Mouse (Mus musculus) kidney, postnatal 14 days (tissue): ENCODE results near the gene Eef1a2.
"Not testable (repeated sequence)": the region's sequence is repeated elsewhere in the genome, so short reads cannot be mapped to it uniquely, and the experiment has no call there.

Experiments used
- DNase-seq: peaks from one replicate; pipeline ENCODE4 v3.0.0; 2022; ENCODE audit warnings: mixed read lengths

The Eef1a2 gene

GRCm38 (mm10) chr2:181156248-181157121, at the start of gene Eef1a2:
Gene Eef1a2 (minus strand): TSS chr2:181157014.
- no peak for DNase-seq

- DNase-seq: no peak
Observed at GRCm38 (mm10) chr2:181206118-181206517, 49.3 kb upstream of the Eef1a2 start.

DNA sequence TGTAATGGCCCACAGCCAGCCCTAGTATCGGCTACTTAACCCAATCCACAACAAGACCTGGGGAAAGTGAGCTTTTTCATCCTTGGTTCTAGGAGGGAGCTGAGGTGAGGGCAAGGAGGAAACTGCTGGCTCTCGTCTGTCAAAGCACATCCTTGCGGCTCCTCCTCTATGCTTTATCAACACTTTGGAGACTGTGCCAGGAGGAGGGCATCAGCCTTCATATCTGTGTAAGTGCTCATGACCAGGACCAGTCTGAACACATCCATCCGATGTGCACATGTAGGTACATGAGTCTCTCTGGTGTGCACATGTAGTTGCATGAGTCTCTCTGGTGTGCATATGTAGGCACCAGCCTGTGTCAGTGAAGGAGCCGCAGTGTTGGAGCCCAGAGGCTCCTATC, 48.9 kb upstream of the Eef1a2 start:
- no peak for DNase-seq

- no peak for DNase-seq
Observed at GRCm38 (mm10) chr2:181202886-181203285, 46.1 kb upstream of the Eef1a2 start.

DNA sequence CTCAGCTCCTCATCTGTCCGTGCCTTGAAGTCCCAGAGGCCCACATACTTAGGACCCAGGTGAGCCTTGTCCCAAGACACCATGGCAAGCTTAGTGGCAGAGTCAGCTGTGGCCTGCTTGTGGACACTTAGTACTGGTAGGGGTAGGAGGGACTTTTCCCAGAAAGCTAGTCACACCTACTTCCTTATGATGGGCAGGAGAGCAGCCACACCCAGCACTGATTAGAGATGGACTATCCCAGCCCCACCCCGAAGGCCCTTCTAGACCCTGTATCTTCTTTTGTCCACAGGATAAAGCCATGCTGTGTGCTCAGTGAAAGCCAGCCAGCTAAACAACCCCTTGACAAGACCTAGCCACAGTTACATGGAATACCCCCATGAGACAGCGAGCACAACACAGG, 45.6 kb upstream of the Eef1a2 start, which contains the start of gene Ptk6:
Ptk6 (minus strand) TSS at position 368 of the 400 bp plus-strand sequence.
- no peak for DNase-seq

DNA sequence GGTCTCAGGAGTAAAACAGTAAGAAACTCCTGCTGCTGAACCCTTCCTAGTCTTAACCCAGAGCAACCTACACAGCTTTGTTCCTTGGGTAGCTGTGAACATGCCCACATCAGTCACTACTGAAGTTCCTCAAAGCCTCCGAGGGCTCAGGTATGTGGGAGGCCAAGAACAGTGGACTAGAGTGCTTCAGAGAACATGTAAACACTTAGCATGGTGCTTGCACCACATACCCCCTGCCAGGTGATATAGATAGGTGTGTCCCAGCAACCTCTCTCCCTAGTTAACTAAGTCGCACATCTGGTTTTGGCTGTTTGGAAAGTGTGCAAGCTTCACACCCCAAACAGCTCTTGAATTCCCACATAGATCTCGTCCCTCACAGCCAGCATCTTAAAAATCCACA, 44.8 kb upstream of the Eef1a2 start:
- DNase-seq: no peak

GRCm38 (mm10) chr2:181196628-181197300, 40.0 kb upstream of the Eef1a2 start:
- DNase-seq: peak; percentile 42

GRCm38 (mm10) chr2:181193044-181193443, 36.2 kb upstream of the Eef1a2 start:
- no peak for DNase-seq

- DNase-seq: no peak
Observed at GRCm38 (mm10) chr2:181191936-181192335, 35.1 kb upstream of the Eef1a2 start.

DNA sequence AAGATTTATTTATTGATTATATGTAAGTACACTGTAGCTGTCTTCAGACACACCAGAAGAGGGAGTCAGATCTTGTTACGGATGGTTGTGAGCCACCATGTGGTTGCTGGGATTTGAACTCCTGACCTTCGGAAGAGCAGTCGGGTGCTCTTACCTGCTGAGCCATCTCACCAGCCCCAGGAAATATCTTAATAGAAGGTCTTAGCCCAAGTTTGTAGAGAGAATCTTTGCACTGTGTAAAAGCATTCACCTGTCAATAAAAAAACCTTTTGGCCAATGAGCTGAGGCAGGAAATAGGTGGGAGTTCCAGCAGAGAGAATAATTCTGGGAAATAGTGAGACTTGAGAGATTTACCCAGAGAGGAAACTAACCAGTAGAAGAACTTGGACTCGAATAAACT, 34.6 kb upstream of the Eef1a2 start:
- not testable (repeated sequence) for DNase-seq

DNA sequence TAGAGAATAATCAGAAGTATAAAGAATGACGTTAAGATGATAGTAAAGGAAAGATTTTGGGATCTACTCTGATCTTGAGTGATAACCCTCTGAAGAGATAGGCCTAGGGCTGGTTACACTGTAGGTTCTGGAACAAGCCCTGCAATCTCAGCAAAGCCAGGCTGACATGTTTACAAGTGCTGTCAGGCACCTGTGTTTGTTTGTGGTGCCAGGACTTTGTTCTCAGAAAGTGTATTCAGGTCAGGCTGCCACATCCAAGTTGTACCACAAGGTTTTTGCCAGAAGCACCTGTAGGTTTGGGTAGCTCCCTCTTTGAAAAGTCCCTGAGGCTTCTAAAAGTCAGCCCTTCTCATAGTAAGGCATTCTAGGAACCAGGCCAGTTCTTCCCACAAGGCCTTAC, 32.5 kb upstream of the Eef1a2 start:
- DNase-seq: no peak

DNA sequence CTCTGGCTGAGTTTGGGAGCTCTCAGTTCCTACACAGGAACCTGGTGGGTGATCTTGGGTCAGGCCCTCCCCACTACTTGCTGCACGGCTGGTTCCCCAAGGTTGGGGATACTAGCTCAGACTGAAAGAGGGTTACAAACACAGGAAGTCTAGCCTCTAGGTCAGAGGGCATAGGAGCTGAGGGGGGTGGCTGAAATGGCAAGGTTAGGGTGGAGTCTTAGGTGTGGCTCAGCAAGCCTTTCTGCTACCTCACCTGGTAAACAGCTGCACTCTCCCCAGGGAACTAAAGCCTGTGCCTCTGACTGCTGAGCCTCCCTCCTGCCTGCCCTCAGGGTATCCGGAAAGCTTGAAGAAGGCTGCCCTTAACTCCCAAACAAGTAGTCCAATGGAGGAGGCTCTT, 31.9 kb upstream of the Eef1a2 start:
- DNase-seq: peak; percentile 6

DNA sequence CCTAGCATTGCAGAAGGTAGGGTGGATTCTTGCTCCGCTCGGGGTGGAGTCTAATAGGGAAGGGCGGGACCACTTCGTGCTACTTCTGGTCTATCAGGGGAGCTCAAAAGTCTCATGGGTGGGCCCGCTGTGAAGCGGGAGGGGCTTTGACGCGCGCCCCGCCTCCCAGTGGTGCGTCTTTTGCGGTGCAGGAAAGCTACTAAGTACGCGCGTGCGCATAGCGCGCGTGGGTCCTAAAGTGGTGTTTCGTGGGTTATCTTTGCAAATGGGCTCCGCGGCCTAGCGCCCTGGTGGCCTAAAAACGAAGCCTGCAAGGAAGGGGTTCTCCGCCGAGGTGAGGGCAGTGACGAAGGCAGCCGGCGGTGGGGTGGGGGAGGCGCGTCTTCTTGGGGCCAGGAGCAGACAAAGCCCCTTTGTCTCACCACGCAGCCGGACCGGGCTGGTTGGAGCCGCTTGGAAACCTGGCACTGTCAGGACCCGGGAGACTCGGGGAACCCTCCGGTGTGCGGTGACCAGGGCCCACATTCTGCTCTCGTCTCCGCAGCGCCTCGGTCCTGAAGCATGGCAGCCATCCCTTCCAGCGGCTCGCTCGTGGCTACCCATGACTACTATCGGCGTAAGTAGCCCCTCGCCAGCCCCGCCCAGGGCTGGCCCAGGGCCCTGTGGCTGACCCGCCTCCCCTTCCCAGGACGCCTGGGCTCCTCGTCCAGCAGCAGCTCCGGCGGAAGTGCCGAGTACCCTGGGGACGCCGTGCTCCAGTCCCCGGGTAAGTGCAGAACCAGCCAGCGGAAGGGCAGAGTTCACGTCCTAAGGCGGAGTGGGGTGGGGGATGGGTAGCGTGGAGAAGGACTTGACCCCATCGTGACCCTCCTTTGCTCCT, 30.5 kb upstream of the Eef1a2 start, which contains the start of gene Ppdpf:
Ppdpf (plus strand) TSS at position 127 of the 880 bp plus-strand sequence.
- peak; percentile 96 for DNase-seq

DNA sequence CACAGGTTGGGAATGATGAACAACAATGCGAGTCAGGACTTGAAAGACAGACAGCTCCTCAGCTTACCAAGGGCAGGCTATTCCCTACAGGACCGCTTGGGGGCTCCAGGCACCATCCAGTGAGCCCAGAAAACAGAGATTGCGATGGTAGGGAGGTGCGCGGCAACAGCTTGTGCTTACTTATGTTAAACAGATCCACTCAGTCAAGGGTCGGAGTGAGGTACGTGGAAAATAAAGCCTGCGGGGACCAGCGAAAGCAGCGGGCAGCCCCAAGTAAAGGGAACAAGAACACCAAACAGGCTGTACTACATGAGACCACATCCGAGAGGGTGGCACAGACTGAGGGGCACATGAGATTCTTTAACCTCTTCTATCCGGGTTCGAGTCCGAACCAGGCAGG, 29.8 kb upstream of the Eef1a2 start:
- DNase-seq: peak; percentile 91

GRCm38 (mm10) chr2:181180898-181181297, 24.1 kb upstream of the Eef1a2 start:
- no peak for DNase-seq

- DNase-seq: no peak
Observed at GRCm38 (mm10) chr2:181178471-181178870, 21.7 kb upstream of the Eef1a2 start.

DNA sequence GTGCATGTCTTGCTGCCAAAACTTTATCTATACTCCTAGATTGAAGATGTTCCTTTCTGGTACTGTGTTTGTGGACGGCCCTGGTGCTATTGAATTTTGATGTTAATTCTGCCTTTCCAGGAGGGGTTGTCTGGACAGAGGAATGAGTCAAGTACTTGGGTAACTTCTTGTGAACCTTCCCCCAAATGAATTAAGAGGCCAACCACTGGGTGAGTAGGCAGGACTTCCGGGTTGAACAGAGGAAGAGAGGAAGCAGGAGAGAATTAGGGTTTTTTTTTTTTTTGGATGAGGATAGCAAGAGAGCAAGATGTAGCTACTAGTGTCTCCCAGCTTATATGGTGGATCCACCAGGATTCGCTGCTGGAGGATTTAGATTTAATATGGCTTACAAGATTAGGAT, 21.2 kb upstream of the Eef1a2 start:
- no peak for DNase-seq

DNA sequence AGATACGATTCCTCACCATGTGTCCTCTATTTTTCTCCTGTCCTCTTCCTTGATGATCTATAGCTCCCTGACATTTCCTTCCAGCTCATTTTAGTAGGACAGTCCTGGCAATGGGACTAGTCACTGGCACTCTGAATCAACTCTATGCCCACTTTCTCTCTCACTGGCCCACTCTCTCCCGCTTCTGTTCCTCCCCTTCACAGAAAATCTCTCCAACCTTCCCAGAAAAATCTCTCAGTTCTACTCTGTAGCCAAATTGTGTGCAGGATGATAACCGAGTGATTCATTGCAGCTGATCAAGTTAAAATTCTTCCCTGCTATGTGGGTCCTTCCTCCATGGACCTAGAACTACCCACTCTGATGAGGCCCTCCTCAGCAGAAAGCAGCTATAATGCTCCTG, 17.8 kb upstream of the Eef1a2 start:
- no peak for DNase-seq

DNA sequence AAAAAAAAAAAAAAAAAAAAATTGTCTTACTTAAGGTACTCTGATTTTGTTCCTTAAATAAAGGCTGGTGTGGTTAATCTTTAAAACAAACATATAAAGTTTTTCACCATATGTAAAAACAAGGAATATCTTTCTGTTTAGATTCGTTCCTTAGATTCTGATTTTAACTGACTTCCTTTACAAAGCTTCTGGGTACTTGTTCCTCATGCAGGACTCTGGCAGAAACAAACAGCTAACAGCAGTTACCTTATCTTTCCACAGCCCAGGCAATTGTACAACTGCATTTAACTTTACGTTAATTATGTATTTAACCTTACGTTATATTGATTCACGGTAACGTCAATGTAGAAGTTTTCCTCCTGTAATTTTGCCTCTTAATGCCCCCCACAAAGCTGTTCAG, 9.7 kb upstream of the Eef1a2 start:
- DNase-seq: no peak

- no peak for DNase-seq
Observed at GRCm38 (mm10) chr2:181160821-181161220, 4.0 kb upstream of the Eef1a2 start.

DNA sequence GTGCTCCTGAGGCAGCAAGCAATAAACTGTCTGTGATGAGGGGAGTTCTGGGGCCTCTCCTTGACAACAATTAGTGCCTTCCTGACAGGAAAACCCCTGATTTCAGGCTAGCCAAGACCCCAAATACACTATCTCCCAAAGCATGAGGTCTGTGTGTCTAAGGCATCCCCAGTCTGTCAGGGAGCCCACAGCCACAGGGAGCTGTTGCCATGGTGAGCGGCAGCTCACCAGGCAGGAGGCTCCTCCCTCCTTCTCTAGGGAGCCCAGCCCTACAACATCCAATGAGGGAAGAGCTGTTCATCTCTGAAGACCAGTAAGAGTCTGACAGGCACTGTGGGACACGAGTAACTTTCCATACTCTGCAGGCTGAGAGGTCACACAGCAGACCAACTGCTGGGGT, 3.0 kb upstream of the Eef1a2 start:
- no peak for DNase-seq

- DNase-seq: no peak
Observed at GRCm38 (mm10) chr2:181159091-181159514, 2.3 kb upstream of the Eef1a2 start.

GRCm38 (mm10) chr2:181158471-181158870, 1.7 kb upstream of the Eef1a2 start:
- DNase-seq: no peak
